Mouse (Mus musculus): Measurements from ENCODE around the gene Cldn18.

DNA sequence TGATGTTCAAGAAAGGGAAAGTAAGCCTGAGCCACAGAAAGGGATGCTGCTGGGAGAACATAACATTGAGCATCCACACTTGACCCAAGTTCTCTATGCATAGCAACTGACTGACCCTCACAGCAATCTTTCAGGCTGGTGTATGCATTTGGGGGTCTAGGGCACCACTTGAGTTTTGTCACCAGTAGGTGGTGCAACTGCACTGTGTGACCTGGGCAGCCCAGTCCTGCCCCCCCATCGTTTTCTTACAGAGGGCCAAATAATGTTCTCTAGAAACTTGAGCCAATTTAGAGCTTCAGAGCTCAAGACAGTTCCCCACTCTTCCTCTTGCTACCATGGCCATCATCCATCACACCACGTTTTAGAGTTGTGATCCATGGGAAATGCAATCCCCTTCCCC is 45.5 kb downstream of the Cldn18 start:
- no peak for TF ChIP-seq FLI1 (IDR thresholded peaks at IDR 0.05; ENCODE audit: low read length)
- TF ChIP-seq GATA1 (IDR thresholded peaks at IDR 0.05; ENCODE audit: borderline replicate concordance, low read length): no peak

All from megakaryocyte, embryonic 14.5 days (primary cell).